Mouse (Mus musculus) ES-Bruce4 (cell line): ENCODE results near the gene 2200002D01Rik. TPM values are rescaled to one million over a fixed set of nuclear protein-coding genes. Genes with fewer than 3 reads are reported as not detected.

Source experiments
- H3K27ac ChIP-seq: 2 replicates; pipeline ENCODE4 v1.5.1; 2012; ENCODE audit warnings: low read length, inconsistent platforms; ENCODE audit not compliant: insufficient read depth
- H3K27me3 ChIP-seq: 2 replicates; pipeline ENCODE4 v1.6.1; 2012; ENCODE audit warnings: mild to moderate bottlenecking, low read length, inconsistent platforms; ENCODE audit not compliant: control insufficient read depth, poor library complexity, insufficient read depth, severe bottlenecking
- H3K36me3 ChIP-seq: 2 replicates; pipeline ENCODE4 v1.6.1; 2012; ENCODE audit warnings: inconsistent platforms, mild to moderate bottlenecking, low read length, moderate library complexity; ENCODE audit not compliant: control insufficient read depth, poor library complexity, insufficient read depth, severe bottlenecking
- H3K4me1 ChIP-seq: one replicate; pipeline ENCODE4 v1.8.1; 2011; ENCODE audit warnings: low read length; ENCODE audit not compliant: control insufficient read depth, insufficient read depth
- H3K4me3 ChIP-seq: 2 replicates; pipeline ENCODE4 v1.5.1; 2011; ENCODE audit warnings: low read depth, mild to moderate bottlenecking, low read length
- H3K9ac ChIP-seq: 2 replicates; pipeline ENCODE4 v1.6.1; 2012; ENCODE audit warnings: low read depth, mild to moderate bottlenecking, inconsistent platforms; ENCODE audit not compliant: poor library complexity, severe bottlenecking
- H3K9me3 ChIP-seq: replicated peaks from 2 replicates; pipeline ENCODE4 v1.6.1; 2012; ENCODE audit warnings: mild to moderate bottlenecking, low read length, inconsistent platforms; ENCODE audit not compliant: control insufficient read depth, poor library complexity, insufficient read depth, severe bottlenecking
- CTCF ChIP-seq: IDR thresholded peaks from one replicate; pipeline ENCODE4 v1.8.1; 2011; ENCODE audit warnings: low read depth, low read length
- EP300 ChIP-seq: IDR thresholded peaks from 2 replicates; pipeline ENCODE4 v1.6.1; 2011; ENCODE audit warnings: low read depth, low read length; ENCODE audit not compliant: insufficient read depth
- POLR2A ChIP-seq: IDR thresholded peaks from one replicate; pipeline ENCODE4 v1.8.1; 2011; ENCODE audit warnings: low read length; ENCODE audit not compliant: insufficient read depth
- polyA plus RNA-seq: library from polyadenylated mRNA; stranded (reverse); fragments of >200 nt; gene quantifications from 2 replicates; pipeline ENCODE4 v1.2.4, GENCODE M21; 2011; ENCODE audit warnings: low read depth; ENCODE audit not compliant: missing spikeins, insufficient read depth, insufficient read length

The 2200002D01Rik gene
- polyA plus RNA-seq, 1 experiment: 34.1 TPM

DNA sequence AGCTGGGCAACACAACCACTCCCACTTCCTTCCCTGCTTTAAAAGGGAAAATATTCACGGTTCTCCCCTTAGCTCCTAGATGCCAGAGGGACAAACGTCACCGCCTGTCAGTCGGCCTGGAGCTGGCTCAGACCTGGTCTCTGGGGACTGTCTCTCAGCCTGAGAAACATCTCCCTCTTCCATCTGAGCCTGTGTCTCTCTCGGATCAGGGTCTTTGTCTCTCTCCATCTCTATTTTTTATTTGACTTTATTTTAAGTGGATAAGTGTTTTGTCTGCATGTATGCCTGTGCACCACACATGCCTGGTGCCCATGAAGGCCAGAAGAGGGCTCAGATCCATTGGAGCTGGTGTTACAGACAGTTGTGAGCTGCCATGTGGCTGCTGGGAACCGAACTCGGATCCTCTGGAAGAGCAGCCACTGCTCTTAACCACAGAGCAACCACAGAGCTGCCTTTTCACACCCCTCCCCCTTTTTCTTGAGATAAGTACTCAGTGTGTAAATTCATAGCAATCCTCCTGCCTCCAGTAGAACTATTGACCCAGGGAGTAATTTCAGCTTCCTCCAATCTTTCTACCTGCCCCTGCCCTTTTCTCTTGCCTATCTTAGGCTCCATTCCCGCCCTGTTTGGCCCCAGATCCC, 44.3 kb upstream of the 2200002D01Rik start:
- Histone ChIP-seq H3K4me1 (peaks cover 17% of the 10 kb centered on the region), H3K9ac (peak overlapping the region; percentile 19), H3K27ac (peak overlapping the region; percentile 86), H3K36me3 (no peaks in the 10 kb centered on the region), H3K4me3 (no peak overlapping the region), H3K9me3 (no peaks in the 10 kb centered on the region), H3K27me3 (no peaks in the 10 kb centered on the region)
- TF ChIP-seq POLR2A: no peak
- no peak for TF ChIP-seq CTCF
- TF ChIP-seq EP300: no peak

DNA sequence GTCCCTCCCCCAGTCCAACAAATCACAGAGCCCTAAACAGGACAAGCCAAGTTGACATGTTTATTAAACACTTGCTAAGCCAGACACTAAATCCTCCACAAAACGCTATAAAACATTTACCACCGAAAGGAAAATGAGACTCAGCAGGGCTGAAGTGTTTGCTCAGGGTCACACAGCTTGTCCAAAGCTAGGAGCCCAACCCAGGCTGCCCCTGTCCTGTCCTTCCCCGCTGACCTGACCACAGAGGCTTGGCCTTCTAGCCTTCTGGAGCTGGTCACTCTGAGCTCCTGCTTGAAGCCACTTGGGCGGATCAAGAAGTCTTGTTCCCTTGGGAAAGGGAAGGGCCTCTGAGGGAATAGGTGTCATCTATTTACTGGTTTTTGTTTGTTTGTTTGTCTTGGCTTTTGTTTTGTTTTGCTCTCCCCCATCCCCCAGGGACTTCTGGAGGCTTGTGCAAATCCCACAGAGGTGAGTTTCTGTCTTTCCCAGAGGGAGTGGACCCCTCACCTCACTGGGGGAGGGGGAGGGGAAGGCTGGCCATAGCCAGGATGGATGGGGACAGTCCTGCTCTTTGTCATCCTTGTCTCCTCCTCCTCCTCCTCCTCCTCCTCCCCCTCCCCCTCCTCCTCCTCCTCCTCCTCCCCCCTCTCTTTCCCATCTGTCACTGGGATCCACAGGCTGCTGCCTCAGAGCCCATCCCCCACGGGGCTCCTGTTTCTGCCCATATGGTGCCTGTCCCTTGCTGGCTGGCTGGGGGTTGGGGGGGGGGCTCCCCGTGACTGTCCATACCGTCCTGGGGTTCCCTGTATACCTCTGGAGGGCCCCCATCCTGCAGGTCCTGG, 43.6 kb upstream of the 2200002D01Rik start:
- Histone ChIP-seq H3K27me3 (no peaks in the 10 kb centered on the region), H3K9me3 (no peaks in the 10 kb centered on the region), H3K36me3 (no peaks in the 10 kb centered on the region), H3K27ac (no peak overlapping the region), H3K9ac (no peak overlapping the region), H3K4me1 (peaks cover 17% of the 10 kb centered on the region), H3K4me3 (no peak overlapping the region)
- TF ChIP-seq EP300 (peak; percentile 48; the same call in 1 of the 2 replicates), CTCF (no peak), POLR2A (no peak)

DNA sequence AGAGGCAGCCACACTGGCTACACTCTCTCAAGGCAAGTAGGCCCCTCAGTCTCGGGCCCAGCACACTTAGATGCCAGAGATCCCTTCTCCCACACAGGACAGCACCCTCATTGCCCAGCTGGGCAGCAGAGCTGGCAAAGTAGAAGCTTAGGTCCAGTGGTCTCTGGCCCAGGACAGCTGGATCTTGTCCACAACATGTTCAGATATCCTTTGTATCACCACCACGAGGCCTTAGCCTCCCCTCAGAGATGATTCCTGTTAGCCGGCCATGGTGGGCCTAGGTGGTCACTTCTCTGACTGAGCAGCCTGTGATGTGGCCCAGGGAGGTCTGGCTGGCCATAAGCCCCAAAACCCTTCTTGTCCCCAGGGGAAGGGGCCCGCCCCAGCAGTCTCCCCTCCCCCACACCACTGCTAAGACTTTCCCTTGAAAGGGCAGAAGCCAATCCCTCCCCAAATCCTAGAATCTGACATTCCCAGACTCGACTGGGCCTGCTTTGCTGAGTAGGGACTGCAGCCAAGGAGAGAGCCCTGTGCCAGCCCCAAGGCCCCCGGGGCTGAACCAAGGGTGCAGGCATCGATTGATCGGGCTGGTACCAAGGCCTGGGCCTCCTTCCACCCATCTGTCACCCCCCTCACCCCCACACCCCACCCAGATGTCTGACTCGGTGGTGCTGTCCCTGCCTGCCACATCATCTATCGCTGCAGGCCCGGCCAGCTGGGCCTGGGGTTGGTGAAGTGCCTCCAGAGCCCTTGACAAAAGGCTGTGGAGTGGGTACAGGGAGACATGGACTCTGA, 42.6 kb upstream of the 2200002D01Rik start:
- H3K27ac ChIP-seq: no peak overlapping the region
- no peak for TF ChIP-seq POLR2A
- H3K9ac ChIP-seq: peak overlapping the region; percentile 61
- H3K4me1 ChIP-seq: peaks cover 17% of the 10 kb centered on the region
- no peaks in the 10 kb centered on the region for H3K9me3 ChIP-seq
- H3K27me3 ChIP-seq: no peaks in the 10 kb centered on the region
- H3K4me3 ChIP-seq: peak overlapping the region; percentile 21
- no peaks in the 10 kb centered on the region for H3K36me3 ChIP-seq

DNA sequence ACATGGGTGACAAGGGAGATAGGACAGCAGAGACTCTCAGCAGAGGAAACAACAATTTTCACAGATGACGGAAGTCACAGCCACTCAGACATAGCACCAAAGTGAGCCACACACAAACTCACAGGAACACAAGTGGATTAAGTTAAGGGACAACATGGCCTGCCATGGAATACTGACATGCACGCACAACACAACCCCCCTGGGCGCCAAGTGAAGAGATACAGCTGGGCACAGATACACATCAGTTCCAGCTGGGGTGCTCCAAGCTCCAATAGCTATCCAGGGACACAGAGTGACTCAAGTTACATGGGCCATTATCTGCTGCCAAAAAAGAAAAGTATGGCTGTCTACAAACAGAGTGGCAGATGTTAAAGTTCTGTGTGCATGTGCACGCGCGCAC, 41.6 kb upstream of the 2200002D01Rik start:
- H3K9ac ChIP-seq: peak overlapping the region; percentile 61
- no peaks in the 10 kb centered on the region for H3K27me3 ChIP-seq
- TF ChIP-seq CTCF (no peak), POLR2A (no peak), EP300 (no peak)
- H3K9me3 ChIP-seq: no peaks in the 10 kb centered on the region
- peak overlapping the region; percentile 77 for H3K4me3 ChIP-seq
- no peaks in the 10 kb centered on the region for H3K36me3 ChIP-seq
- H3K27ac ChIP-seq: no peak overlapping the region
- H3K4me1 ChIP-seq: peaks cover 17% of the 10 kb centered on the region

GRCm38 (mm10) chr7:29288942-29289638, 40.8 kb upstream of the 2200002D01Rik start, which contains the start of gene Ppp1r14a:
Gene Ppp1r14a, plus strand, starts transcription at chr7:29289308.
- H3K36me3 ChIP-seq: no peaks in the 10 kb centered on the region
- H3K27me3 ChIP-seq: no peaks in the 10 kb centered on the region
- H3K4me3 ChIP-seq: peak within 1 kb of the TSS; percentile 77
- no peak within 1 kb of the TSS for H3K27ac ChIP-seq
- peak; percentile 36 for TF ChIP-seq POLR2A
- peak; percentile 81 for TF ChIP-seq CTCF
- TF ChIP-seq EP300: peak; percentile 32; the same call in 1 of the 2 replicates
- H3K4me1 ChIP-seq: peaks cover 13% of the 10 kb centered on the region
- peak within 1 kb of the TSS; percentile 61 for H3K9ac ChIP-seq
- no peaks in the 10 kb centered on the region for H3K9me3 ChIP-seq
